Comparison of ENCODE assay signal across 8 mouse cellular contexts in genomic region chr7:27355261-27355660, GRCm38 (mm10). TPM values are rescaled to one million over a fixed set of nuclear protein-coding genes. Genes with fewer than 3 reads are reported as not detected.
DNase-seq lines count a peak whose midpoint lies in the region; ATAC-seq and TF ChIP-seq lines count a peak whose summit lies in the region.

No protein-coding gene starts in this region.

- peak overlapping the region; percentile 90 for H3K4me2 ChIP-seq in heart, embryonic 12.5 days
- H3K4me2 ChIP-seq in heart, embryonic 16.5 days (ENCODE audit: low read depth, low read length), result peak overlapping the region; percentile 91

- no peaks in the 10 kb centered on the region for H3K9me3 ChIP-seq in heart, embryonic 12.5 days (replicated peaks)
- H3K9me3 ChIP-seq in ES-E14 (ENCODE audit: control insufficient read depth, insufficient read depth, low read depth, low read length), result no peaks in the 10 kb centered on the region
- H3K9me3 ChIP-seq in heart, embryonic 16.5 days (replicated peaks; ENCODE audit: control insufficient read depth, low read length), result no peaks in the 10 kb centered on the region

- peaks cover 10% of the 10 kb centered on the region; the same call in 1 of the 2 replicates for H3K79me2 ChIP-seq in macrophage (ENCODE audit: inconsistent target)

- in situ Hi-C loops in ES-E14 (cut with MboI; ENCODE audit: low sequenced_read_pairs in 2 of 2, unreplicated experiment in 2 of 2), result no loop called here

- no peak for DNase-seq in heart, postnatal 36 days
- no peak for DNase-seq in ES-E14 (ENCODE audit: low read depth, low spot score)
- DNase-seq in spleen, postnatal 14 days (ENCODE audit: low spot score in 2 of 2), result no peak
- DNase-seq in adrenal gland, adult 8-10 months, result no peak

- H3K9ac ChIP-seq in heart, embryonic 12.5 days, result peak overlapping the region; percentile 71
- peak overlapping the region; percentile 81 for H3K9ac ChIP-seq in ES-E14 (ENCODE audit: insufficient read depth, low read depth, low read length, poor library complexity, severe bottlenecking)
- peak overlapping the region; percentile 72 for H3K9ac ChIP-seq in heart, embryonic 16.5 days (ENCODE audit: low read length)

- no peak overlapping the region; the same call in 1 of the 2 replicates for H3K27ac ChIP-seq in heart, embryonic 12.5 days (ENCODE audit: poor library complexity, severe bottlenecking)
- peak overlapping the region; percentile 55; the same call in 1 of the 2 replicates for H3K27ac ChIP-seq in ES-E14 (ENCODE audit: insufficient read depth, low read depth, low read length, poor library complexity, severe bottlenecking)
- no peak overlapping the region for H3K27ac ChIP-seq in heart, embryonic 16.5 days (ENCODE audit: low read length)
- peak overlapping the region; percentile 96 for H3K27ac ChIP-seq in macrophage

- ATAC-seq in heart, embryonic 12.5 days (ENCODE audit: insufficient number of reproducible peaks, low FRiP score), result no peak
- no peak for ATAC-seq in heart, embryonic 16.5 days (replicated peaks; ENCODE audit: extremely low read depth, insufficient read depth, low FRiP score)
- ATAC-seq in CD4-positive, CD25-positive, alpha-beta regulatory T cell, adult 4 months, result no peak

- H3K27me3 ChIP-seq in heart, embryonic 12.5 days (replicated peaks), result no peaks in the 10 kb centered on the region
- no peaks in the 10 kb centered on the region for H3K27me3 ChIP-seq in heart, embryonic 16.5 days (ENCODE audit: control insufficient read depth, insufficient read depth, low read length)

- intact Hi-C loops in heart, postnatal 36 days (cut with DNase I), result loop anchor here (2.0 to 5.0 kb wide), 3 partner anchors 16 to 317 kb away; partner anchors contain the start of genes Map3k10 and Sertad3

- peak overlapping the region; percentile 80 for H3K4me3 ChIP-seq in heart, embryonic 12.5 days
- H3K4me3 ChIP-seq in ES-E14 (ENCODE audit: insufficient read depth in 1 of 2, low read depth in 1 of 2, low read length in 2 of 2, poor library complexity in 1 of 2, severe bottlenecking in 1 of 2), result peak overlapping the region; percentile 78 to 89
- peak overlapping the region; percentile 78 for H3K4me3 ChIP-seq in heart, embryonic 16.5 days (ENCODE audit: low read length)
- peak overlapping the region; percentile 83 for H3K4me3 ChIP-seq in macrophage (ENCODE audit: inconsistent target)

- H3K36me3 ChIP-seq in heart, embryonic 12.5 days, result peaks cover 26% of the 10 kb centered on the region
- H3K36me3 ChIP-seq in ES-E14 (ENCODE audit: control insufficient read depth, insufficient read depth, low read length, poor library complexity, severe bottlenecking) (peaks cover 12% of the 10 kb centered on the region), macrophage (ENCODE audit: inconsistent target) (peaks cover 21% of the 10 kb centered on the region)
- H3K36me3 ChIP-seq in heart, embryonic 16.5 days (ENCODE audit: control insufficient read depth, insufficient read depth), result peaks cover 4% of the 10 kb centered on the region; the same call in 1 of the 2 replicates

- peaks cover 24% of the 10 kb centered on the region for H3K4me1 ChIP-seq in heart, embryonic 12.5 days (replicated peaks)
- H3K4me1 ChIP-seq in ES-E14 (ENCODE audit: control insufficient read depth in 2 of 2, insufficient read depth in 2 of 2, low read length in 2 of 2, poor library complexity in 1 of 2), result peaks cover 0 to 11% of the 10 kb centered on the region in 2 experiments; a peak in 3 of 4 replicates
- H3K4me1 ChIP-seq in heart, embryonic 16.5 days (ENCODE audit: control insufficient read depth, insufficient read depth, low read length), result peaks cover 14% of the 10 kb centered on the region

- WGBS in heart, embryonic 12.5 days, result 7% methylated on average over 14 of the region's 14 CpGs
- 8% methylated on average over 14 of the region's 14 CpGs for WGBS in heart, embryonic 16.5 days
- WGBS in macrophage (ENCODE audit: missing documents), result 27% methylated on average over 14 of the region's 14 CpGs

TF ChIP-seq in ES-E14, 5 proteins besides CTCF, POLR2A, EP300 and RAD21:
- TF ChIP-seq CHD2 (IDR thresholded peaks at IDR 0.05; ENCODE audit: low read depth, low read length) (no peak), ZC3H11A (IDR thresholded peaks at IDR 0.05; ENCODE audit: borderline replicate concordance, low read depth, low read length) (no peak), HCFC1 (IDR thresholded peaks at IDR 0.05; ENCODE audit: borderline replicate concordance, insufficient read depth, low read length) (no peak), MAFK (IDR thresholded peaks at IDR 0.05; ENCODE audit: insufficient read depth, low read depth, low read length) (no peak), ZNF384 (IDR thresholded peaks at IDR 0.05; ENCODE audit: low read depth, low read length) (no peak)

RNA-seq across cellular contexts. Expression of gene Shkbp1, which starts 0.6 kb away (rescaled TPM):
- 35.4 and 39.4 TPM in 2 replicates for polyA plus RNA-seq in heart, embryonic 12.5 days (2016; fragmentation: Nextera tagmentation; extraction: Ambion mirVana)
- total RNA-seq in heart, postnatal 36 days (2021), result 1 to 10 TPM; 6.5 to 7.5 TPM
- 28.8 and 45.5 TPM in 2 replicates for total RNA-seq in ES-E14 (2012; rRNA removed)
- 22.3 and 24.1 TPM in 2 replicates for polyA plus RNA-seq in heart, embryonic 16.5 days (2015; fragmentation: Nextera tagmentation; extraction: Ambion mirVana)
- 100 to 1,000 TPM in 14 of 26 experiments, 10 to 100 TPM in 12; 21.9 to 181 (median 105) TPM for total RNA-seq in macrophage (2018; cell fraction: chromatin; rRNA removed)
- 10 to 100 TPM; 27.5 to 54.3 (median 40.4) TPM for total RNA-seq in macrophage (2018; cell fraction: cytosol; rRNA removed)
- total RNA-seq in macrophage (2018; cell fraction: nucleus; rRNA removed), result 10 to 100 TPM; 18.9 to 95.8 (median 65.3) TPM
- polyA plus RNA-seq in macrophage (2018), result 21.9 to 44.4 TPM (median 32.6 TPM) in 3 replicates
- 10 to 100 TPM; 49.2 to 76.0 TPM for polyA plus RNA-seq in CD4-positive, CD25-positive, alpha-beta regulatory T cell, adult 4 months (2017; shearing (Covaris generic))
- 10 to 100 TPM; 19.4 to 41.1 (median 29.7) TPM for total RNA-seq in adrenal gland, adult 8-10 months (2022)

RNA-seq across cellular contexts. Expression of gene Gm20479, which starts 2.0 kb away (rescaled TPM):
- 1.2 and 1.5 TPM in 2 replicates for polyA plus RNA-seq in heart, embryonic 12.5 days (2016; fragmentation: Nextera tagmentation; extraction: Ambion mirVana)
- total RNA-seq in heart, postnatal 36 days (2021), result not detected
- 1.4 and 1.5 TPM in 2 replicates for total RNA-seq in ES-E14 (2012; rRNA removed)
- 0.46 TPM in 1 of 2 replicates, not detected in the other for polyA plus RNA-seq in heart, embryonic 16.5 days (2015; fragmentation: Nextera tagmentation; extraction: Ambion mirVana)
- 1 to 10 TPM in 7 of 26 experiments, not detected in 19; 2.3 to 7.7 (median 4.9) TPM for total RNA-seq in macrophage (2018; cell fraction: chromatin; rRNA removed)
- 1 to 10 TPM in 5 of 26 experiments, under 1 TPM in 8, not detected in 13; 0.41 to 1.7 (median 0.71) TPM for total RNA-seq in macrophage (2018; cell fraction: cytosol; rRNA removed)
- total RNA-seq in macrophage (2018; cell fraction: nucleus; rRNA removed), result 1 to 10 TPM in 6 of 26 experiments, not detected in 20; 2.4 to 4.1 (median 3.5) TPM
- 0.64 to 1.2 TPM in 2 of 3 replicates, not detected in the other for polyA plus RNA-seq in macrophage (2018)
- polyA plus RNA-seq in CD4-positive, CD25-positive, alpha-beta regulatory T cell, adult 4 months (2017; shearing (Covaris generic)), result not detected
- total RNA-seq in adrenal gland, adult 8-10 months (2022), result 1 to 10 TPM in 1 of 4 experiments, not detected in 3; 4.0 TPM

RNA-seq across cellular contexts. Expression of gene Ltbp4, which starts 17.8 kb away (rescaled TPM):
- 53.9 and 57.1 TPM in 2 replicates for polyA plus RNA-seq in heart, embryonic 12.5 days (2016; fragmentation: Nextera tagmentation; extraction: Ambion mirVana)
- total RNA-seq in heart, postnatal 36 days (2021), result 100 to 1,000 TPM; 207 to 236 TPM
- total RNA-seq in ES-E14 (2012; rRNA removed), result 65.8 and 114 TPM in 2 replicates
- 63.5 and 86.0 TPM in 2 replicates for polyA plus RNA-seq in heart, embryonic 16.5 days (2015; fragmentation: Nextera tagmentation; extraction: Ambion mirVana)
- total RNA-seq in macrophage (2018; cell fraction: chromatin; rRNA removed), result 1 to 10 TPM in 2 of 26 experiments, under 1 TPM in 4, not detected in 20; 0.13 to 3.4 (median 0.23) TPM
- total RNA-seq in macrophage (2018; cell fraction: cytosol; rRNA removed), result under 1 TPM in 5 of 26 experiments, not detected in 21; 0.03 to 0.21 (median 0.05) TPM
- under 1 TPM in 3 of 26 experiments, not detected in 23; 0.12 to 0.45 (median 0.16) TPM for total RNA-seq in macrophage (2018; cell fraction: nucleus; rRNA removed)
- polyA plus RNA-seq in macrophage (2018), result not detected in 3 replicates
- polyA plus RNA-seq in CD4-positive, CD25-positive, alpha-beta regulatory T cell, adult 4 months (2017; shearing (Covaris generic)), result 1 to 10 TPM in 1 of 2 experiments, under 1 TPM in 1; 0.77 to 2.0 TPM
- total RNA-seq in adrenal gland, adult 8-10 months (2022), result 100 to 1,000 TPM in 3 of 4 experiments, 10 to 100 TPM in 1; 90.9 to 117 (median 108) TPM

Comparison
In these comparisons a context has a peak if more than half of its experiments do, and no peak if none do; other contexts are left out.
1. H3K27ac ChIP-seq: peak in ES-E14 (single experiment) and macrophage (single experiment); none in heart, embryonic 12.5 days (single experiment) and heart, embryonic 16.5 days (single experiment).
2. RNA of gene Ltbp4, which starts 17.8 kb away (polyA plus RNA-seq): 63.5 to 86.0 TPM in heart, embryonic 16.5 days and 53.9 to 57.1 TPM in heart, embryonic 12.5 days; 0.77 to 2.0 TPM in CD4-positive, CD25-positive, alpha-beta regulatory T cell, adult 4 months and not detected in macrophage; every median in the first group is over 10 times any median in the second.
3. Peak in every context shown above with its lines, with median percentiles within 50 percentile points of each other: H3K4me3 ChIP-seq and H3K9ac ChIP-seq.